Mouse (Mus musculus) midbrain, embryonic 14.5 days (tissue): Measurements from ENCODE around the gene Elf4. TPM values are rescaled to one million over a fixed set of nuclear protein-coding genes. Genes with fewer than 3 reads are reported as not detected.

Source experiments
- ATAC-seq: fragments of 200-750 bp; cut with Nextera tagmentation; 2 replicates; pipeline ENCODE4 v1.8.0; 2017; ENCODE audit warnings: moderate number of reproducible peaks, moderate library complexity; ENCODE audit not compliant: low FRiP score, low TSS enrichment
- DNase-seq: peaks from one replicate; pipeline ENCODE4 v3.0.0-alpha.2; 2015
- H3K27ac ChIP-seq: fragments of 300-500 bp; sonication (generic); replicated peaks from 2 replicates; pipeline ENCODE4 v1.5.1; 2014; ENCODE audit warnings: mild to moderate bottlenecking, low read depth, low read length, moderate library complexity
- H3K27me3 ChIP-seq: fragments of 300-500 bp; sonication (generic); 2 replicates; pipeline ENCODE4 v1.6.1; 2014; ENCODE audit warnings: low read length, control low read depth, mixed read lengths; ENCODE audit not compliant: control insufficient read depth, insufficient read depth
- H3K36me3 ChIP-seq: fragments of 300-500 bp; sonication (generic); 2 replicates; pipeline ENCODE4 v1.6.1; 2014; ENCODE audit warnings: low read length, control low read depth; ENCODE audit not compliant: control insufficient read depth, insufficient read depth
- H3K4me1 ChIP-seq: fragments of 300-500 bp; sonication (generic); 2 replicates; pipeline ENCODE4 v1.6.1; 2014; ENCODE audit warnings: mild to moderate bottlenecking, antibody characterized with exemption, low read length, control low read depth; ENCODE audit not compliant: control insufficient read depth, insufficient read depth
- H3K4me2 ChIP-seq: fragments of 300-500 bp; sonication (generic); 2 replicates; pipeline ENCODE4 v1.6.1; 2014; ENCODE audit warnings: mild to moderate bottlenecking, low read length, moderate library complexity
- H3K4me3 ChIP-seq: fragments of 300-500 bp; sonication (generic); replicated peaks from 2 replicates; pipeline ENCODE4 v1.5.1; 2014; ENCODE audit warnings: low read depth, low read length
- H3K9ac ChIP-seq: fragments of 300-500 bp; sonication (generic); replicated peaks from 2 replicates; pipeline ENCODE4 v1.6.1; 2014; ENCODE audit warnings: mild to moderate bottlenecking, low read length, moderate library complexity
- H3K9me3 ChIP-seq: fragments of 300-500 bp; sonication (generic); 2 replicates; pipeline ENCODE4 v1.6.1; 2016; ENCODE audit warnings: low read length, control low read depth, mixed read lengths; ENCODE audit not compliant: control insufficient read depth
- WGBS: fragments of 180-500 bp; shearing (Covaris S2); extraction: QIAGEN DNeasy Blood & Tissue Kit; methylation state at CpG from one replicate; pipeline ENCODE4 v1.1.7; 2014; 5-methylcytosine and 5-hydroxymethylcytosine counted together
- polyA plus RNA-seq: library from polyadenylated mRNA; unstranded; fragments of >200 nt; fragmentation: Nextera tagmentation; extraction: Ambion mirVana; gene quantifications from 2 replicates; pipeline ENCODE4 v1.2.1, GENCODE M21; 2014

The Elf4 gene
- polyA plus RNA-seq, 1 experiment from 2014 or later: 0.95 TPM

DNA sequence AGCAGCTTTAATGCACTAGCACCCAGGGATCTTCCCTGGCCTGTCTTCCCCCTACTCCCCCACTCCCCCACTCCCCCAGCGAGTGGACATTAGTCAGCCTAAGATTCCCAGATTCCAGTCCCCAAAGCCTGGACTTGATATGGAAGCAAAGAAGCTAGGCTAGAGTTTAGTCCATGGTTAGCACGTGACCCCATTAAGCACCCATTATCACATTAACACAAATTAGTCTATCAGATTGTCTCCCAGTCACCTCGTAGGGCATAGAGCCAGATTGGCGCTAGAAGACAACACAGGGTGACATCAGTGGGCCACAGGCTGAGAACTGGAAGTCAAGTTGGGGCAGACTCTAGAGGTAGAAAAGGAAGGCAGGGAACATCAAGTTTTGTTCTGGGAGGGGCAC is 1.9 kb downstream of the Elf4 start:
- H3K4me3 ChIP-seq: no peak overlapping the region
- ATAC-seq (no peak), DNase-seq (no peak)
- no peak overlapping the region for H3K4me2 ChIP-seq
- 72% methylated on average over 4 of the region's 4 CpGs for WGBS
- no peak overlapping the region for H3K27ac ChIP-seq
- no peaks in the 10 kb centered on the region for H3K9me3 ChIP-seq
- no peak overlapping the region for H3K9ac ChIP-seq
- H3K4me1 ChIP-seq: no peaks in the 10 kb centered on the region
- 0 out of 2 replicates have a peak, but pooled peaks cover 1% of the 10 kb centered on the region for H3K27me3 ChIP-seq
- H3K36me3 ChIP-seq: no peaks in the 10 kb centered on the region

DNA sequence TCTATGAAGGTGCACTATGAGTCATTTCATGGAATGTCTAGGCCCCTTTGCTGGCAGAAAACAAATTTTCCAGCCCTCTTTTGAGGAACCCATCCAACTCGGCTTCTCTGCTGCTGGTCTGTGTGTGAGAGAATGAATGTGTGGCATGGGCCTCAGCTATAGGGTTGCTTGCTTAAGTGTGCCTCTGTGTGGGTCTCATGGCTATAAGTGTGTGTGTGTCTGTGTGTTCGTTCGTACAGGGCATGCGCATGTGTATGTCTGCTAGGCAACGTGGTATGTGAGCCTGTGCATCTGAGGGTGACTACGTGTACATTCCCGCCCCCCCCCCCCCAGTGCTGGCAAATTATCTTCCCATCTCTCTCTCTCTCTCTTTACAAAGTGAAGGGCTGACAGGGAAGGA is 2.4 kb downstream of the Elf4 start:
- Histone ChIP-seq H3K4me1 (no peaks in the 10 kb centered on the region), H3K9ac (no peak overlapping the region), H3K4me2 (no peak overlapping the region), H3K27ac (no peak overlapping the region), H3K9me3 (no peaks in the 10 kb centered on the region), H3K27me3 (0 out of 2 replicates have a peak, but pooled peaks cover 4% of the 10 kb centered on the region), H3K36me3 (no peaks in the 10 kb centered on the region), H3K4me3 (no peak overlapping the region)
- 82% methylated on average over 7 of the region's 7 CpGs for WGBS
- DNase-seq (no peak), ATAC-seq (no peak)

DNA sequence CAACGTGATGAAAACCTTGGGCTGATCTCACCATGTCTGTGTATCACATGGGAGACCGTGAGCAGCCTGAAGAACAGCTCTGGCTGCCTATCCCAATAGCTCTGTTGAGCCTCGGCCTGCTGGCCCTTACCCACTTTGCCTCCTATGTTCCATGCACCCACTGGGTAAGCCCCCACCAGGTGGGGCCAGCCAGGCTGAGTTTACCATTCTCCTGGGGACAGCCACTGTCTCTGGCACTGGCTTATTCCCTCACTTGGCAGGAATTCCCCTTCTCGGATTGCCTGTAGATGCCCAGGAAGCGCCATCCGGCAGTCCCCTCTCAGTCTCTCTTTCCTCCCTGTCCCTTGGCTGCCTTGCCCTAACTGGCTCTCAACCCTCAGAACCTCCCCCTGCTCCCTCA is 6.0 kb downstream of the Elf4 start:
- Histone ChIP-seq H3K36me3 (no peaks in the 10 kb centered on the region), H3K9ac (no peak overlapping the region), H3K4me2 (no peak overlapping the region), H3K4me1 (no peaks in the 10 kb centered on the region), H3K27me3 (peaks cover 9% of the 10 kb centered on the region; the same call in 1 of the 2 replicates), H3K27ac (no peak overlapping the region), H3K4me3 (no peak overlapping the region), H3K9me3 (no peaks in the 10 kb centered on the region)
- DNase-seq (no peak), ATAC-seq (no peak)
- 76% methylated on average over 6 of the region's 6 CpGs for WGBS

DNA sequence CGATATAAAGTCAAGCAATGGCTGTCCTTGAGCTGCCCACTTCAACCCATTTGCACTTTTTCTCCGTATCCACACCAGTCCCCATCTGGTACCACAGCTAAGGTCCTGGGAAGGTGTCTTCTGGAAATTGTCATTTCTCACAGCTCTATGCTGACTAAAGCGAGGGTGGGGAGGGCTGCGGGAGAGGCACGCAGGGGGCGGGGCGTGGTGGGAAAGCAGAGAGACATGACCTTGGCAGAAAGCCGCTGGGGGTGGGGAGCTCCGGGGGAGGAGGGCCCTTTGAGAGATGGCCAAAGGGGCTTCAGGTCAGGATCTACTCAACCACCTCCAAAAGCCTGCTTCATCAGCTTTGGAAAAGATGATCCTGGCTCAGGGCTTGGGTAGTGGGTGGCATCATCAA is 7.9 kb downstream of the Elf4 start:
- no peaks in the 10 kb centered on the region for H3K9me3 ChIP-seq
- H3K27me3 ChIP-seq: peaks cover 12% of the 10 kb centered on the region; the same call in 1 of the 2 replicates
- WGBS: 29% methylated on average over 9 of the region's 9 CpGs
- no peak overlapping the region for H3K4me2 ChIP-seq
- no peak overlapping the region for H3K4me3 ChIP-seq
- H3K9ac ChIP-seq: no peak overlapping the region
- no peak overlapping the region for H3K27ac ChIP-seq
- no peaks in the 10 kb centered on the region for H3K4me1 ChIP-seq
- no peaks in the 10 kb centered on the region for H3K36me3 ChIP-seq
- no peak for DNase-seq
- ATAC-seq: no peak

DNA sequence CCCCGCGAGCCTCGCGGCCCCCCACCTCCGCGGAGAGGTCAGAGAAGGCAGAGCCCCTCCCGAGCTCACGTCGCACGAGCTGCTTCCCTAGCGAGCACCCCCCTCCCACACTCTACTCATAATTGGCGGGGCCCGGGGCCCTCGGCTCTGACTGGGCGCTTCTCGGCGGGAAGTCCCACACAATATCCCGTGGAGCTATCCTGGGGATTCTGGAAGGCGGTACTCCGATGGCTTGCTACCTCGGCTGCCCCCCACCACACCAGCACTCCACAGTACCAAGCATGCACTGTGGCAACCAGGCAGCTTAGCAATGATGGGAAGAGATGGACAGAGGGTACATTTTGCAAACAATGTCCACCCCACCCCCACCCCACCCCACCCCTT is 8.4 kb downstream of the Elf4 start:
- no peaks in the 10 kb centered on the region for H3K4me1 ChIP-seq
- no peaks in the 10 kb centered on the region for H3K36me3 ChIP-seq
- ATAC-seq (0 out of 2 replicates have a peak, but pooled peaks have one; percentile 19), DNase-seq (no peak)
- H3K27ac ChIP-seq: no peak overlapping the region
- peak overlapping the region; percentile 50 for H3K4me2 ChIP-seq
- H3K9ac ChIP-seq: no peak overlapping the region
- H3K4me3 ChIP-seq: peak overlapping the region; percentile 30
- H3K27me3 ChIP-seq: peaks cover 12% of the 10 kb centered on the region; the same call in 1 of the 2 replicates
- no peaks in the 10 kb centered on the region for H3K9me3 ChIP-seq
- WGBS: 30% methylated on average over 21 of the region's 21 CpGs

DNA sequence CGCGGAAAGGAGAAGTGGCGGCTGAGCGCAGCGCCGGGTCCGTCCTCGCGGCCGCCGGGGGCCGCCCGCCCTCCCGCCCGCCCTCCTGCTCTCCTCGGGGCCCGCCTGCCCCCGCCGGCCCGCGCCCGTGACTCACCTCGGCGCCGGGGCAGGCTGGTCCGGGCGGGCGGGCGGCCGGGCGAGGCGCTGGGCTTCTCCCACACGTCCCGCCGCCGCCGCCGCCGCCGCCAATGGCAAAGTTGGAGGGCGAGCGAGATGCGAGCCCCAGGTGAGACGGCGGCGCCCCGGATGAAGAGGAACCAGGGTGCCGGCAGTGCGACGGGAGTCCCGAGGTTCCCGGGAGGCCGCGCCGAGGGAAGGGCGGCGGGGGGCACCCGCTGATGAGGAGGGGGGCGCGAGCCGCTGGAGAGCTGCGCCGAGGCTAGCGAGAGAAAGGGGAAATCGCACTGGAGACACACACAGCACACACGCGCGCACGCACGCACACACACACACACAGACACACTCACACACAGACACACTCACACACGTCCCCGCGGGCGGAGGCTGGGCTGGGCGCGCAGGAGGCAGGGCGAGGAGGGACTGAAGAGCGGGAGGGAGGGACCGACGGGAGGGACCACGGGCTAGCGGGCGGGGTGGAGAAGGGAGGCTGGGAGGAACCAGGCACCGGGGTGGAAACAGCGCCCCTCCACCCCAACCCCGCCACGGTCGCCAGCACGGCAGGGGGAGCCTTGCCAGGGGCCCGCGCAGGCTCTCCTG is 9.0 kb downstream of the Elf4 start:
- H3K27me3 ChIP-seq: peaks cover 12% of the 10 kb centered on the region; the same call in 1 of the 2 replicates
- H3K4me1 ChIP-seq: no peaks in the 10 kb centered on the region
- no peaks in the 10 kb centered on the region for H3K36me3 ChIP-seq
- H3K9me3 ChIP-seq: no peaks in the 10 kb centered on the region
- no peak overlapping the region for H3K27ac ChIP-seq
- H3K9ac ChIP-seq: no peak overlapping the region
- H3K4me3 ChIP-seq: peak overlapping the region; percentile 30
- DNase-seq (peak; percentile 50), ATAC-seq (peak; percentile 57)
- peak overlapping the region; percentile 50 for H3K4me2 ChIP-seq
- 24% methylated on average over 86 of the region's 91 CpGs for WGBS

DNA sequence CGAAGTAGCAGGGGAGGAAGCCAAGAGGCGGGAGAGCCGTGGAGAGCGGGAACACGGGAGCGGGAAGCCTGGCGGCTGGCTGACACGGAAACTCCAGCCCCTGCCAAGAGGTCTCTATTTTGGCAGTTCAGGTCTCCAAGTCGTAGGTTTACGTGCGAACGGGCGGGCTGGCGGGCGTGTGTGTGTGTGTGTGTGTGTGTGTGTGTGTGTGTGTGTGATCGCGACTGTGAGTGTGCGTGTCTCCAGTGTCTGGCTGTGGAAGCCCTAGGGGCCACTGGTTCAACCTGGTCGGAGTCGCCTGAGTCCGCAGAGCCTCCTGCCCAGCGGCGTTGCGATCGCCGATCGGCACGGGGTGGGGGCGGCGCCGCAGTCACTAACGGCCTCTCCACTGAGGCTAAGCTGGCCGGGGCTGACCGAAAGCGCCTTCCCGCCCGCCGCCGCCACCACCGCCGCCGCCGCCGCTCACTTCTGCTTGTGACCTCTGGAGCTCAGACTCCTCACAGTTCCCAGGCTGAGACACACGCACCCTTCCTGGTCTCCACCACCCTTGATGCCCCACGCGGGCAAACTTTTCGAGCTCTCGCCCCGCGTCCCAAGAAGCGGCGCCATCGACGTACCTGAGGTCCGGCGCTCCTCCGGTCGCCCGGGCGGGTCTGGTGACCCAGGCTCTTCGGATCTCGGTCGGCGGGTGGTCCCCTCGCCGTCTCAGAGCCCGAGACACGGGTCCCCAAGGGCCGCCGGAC is 9.8 kb downstream of the Elf4 start:
- 26% methylated on average over 69 of the region's 71 CpGs for WGBS
- no peak overlapping the region for H3K27ac ChIP-seq
- no peaks in the 10 kb centered on the region for H3K9me3 ChIP-seq
- peak; percentile 34; the same call in 1 of the 2 replicates for ATAC-seq
- no peaks in the 10 kb centered on the region for H3K4me1 ChIP-seq
- H3K36me3 ChIP-seq: no peaks in the 10 kb centered on the region
- H3K27me3 ChIP-seq: peaks cover 12% of the 10 kb centered on the region; the same call in 1 of the 2 replicates
- H3K4me3 ChIP-seq: peak overlapping the region; percentile 30
- H3K4me2 ChIP-seq: peak overlapping the region; percentile 50
- H3K9ac ChIP-seq: no peak overlapping the region
- DNase-seq: peak; percentile 7

DNA sequence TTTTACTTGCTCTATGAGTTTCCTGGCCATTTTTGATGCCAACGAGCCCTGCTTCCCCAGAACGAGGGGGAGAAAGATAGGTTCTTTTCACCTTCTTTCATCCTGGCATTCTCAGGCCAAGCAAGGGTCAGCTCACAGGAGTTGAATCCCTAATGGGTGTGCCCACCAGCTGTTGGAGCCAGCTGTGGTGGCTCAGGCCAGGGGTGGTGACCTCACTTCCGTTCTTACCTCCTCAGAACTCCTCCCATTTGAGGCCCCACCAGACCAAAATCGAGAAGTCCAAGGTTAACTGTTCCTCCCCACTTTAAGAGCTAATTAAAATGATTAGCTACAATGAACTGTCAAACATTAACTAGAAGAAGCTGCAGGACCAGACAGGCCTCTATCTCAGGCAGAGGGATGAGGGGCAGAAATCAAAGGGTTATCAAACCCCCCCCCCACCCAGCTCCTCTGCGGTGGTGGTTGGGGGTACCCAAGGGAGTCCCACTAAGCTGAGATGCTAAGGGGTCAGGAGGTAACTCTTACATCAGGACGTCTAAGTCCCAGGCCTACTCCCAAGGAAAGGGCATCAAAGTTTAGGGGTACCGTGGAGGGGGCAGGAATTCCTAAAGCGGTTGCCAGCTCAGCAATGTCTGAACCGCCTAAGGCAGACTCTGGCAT is 10.6 kb downstream of the Elf4 start:
- Histone ChIP-seq H3K27me3 (peaks cover 12% of the 10 kb centered on the region; the same call in 1 of the 2 replicates), H3K9ac (no peak overlapping the region), H3K27ac (no peak overlapping the region), H3K4me1 (no peaks in the 10 kb centered on the region), H3K4me2 (peak overlapping the region; percentile 50), H3K9me3 (no peaks in the 10 kb centered on the region), H3K4me3 (no peak overlapping the region), H3K36me3 (no peaks in the 10 kb centered on the region)
- 40% methylated on average over 9 of the region's 9 CpGs for WGBS
- DNase-seq (no peak), ATAC-seq (no peak)
